Mouse (Mus musculus): ENCODE measurements around the gene Ephb1. TPM values are rescaled to one million over a fixed set of nuclear protein-coding genes. Genes with fewer than 3 reads are reported as not detected.

The Ephb1 gene
- total RNA-seq, 2 experiments from 2014 or later = 10.8 to 12.7 TPM

- DNase-seq = no peak
- intact Hi-C loops (cut with DNase I) = no loop called here
These were observed 477.1 kb downstream of the Ephb1 start for GRCm38 (mm10) chr9:101877109-101877987.

GRCm38 (mm10) chr9:101875306-101875705 lies 479.2 kb downstream of the Ephb1 start:
- DNase-seq = no peak

More at GRCm38 (mm10) chr9:101875306-101875705, 479.2 kb downstream of the Ephb1 start:
- intact Hi-C loops (cut with DNase I) = no loop called here

Small RNAs within 50 kb of the gene (microRNA-seq; reads per million reads assigned to microRNA genes)
- 0 reads per million in 2 experiments for gene Mir7243

Other genes starting within 250 kb of the Ephb1 start
- gene Ky, start 151.1 kb upstream of the Ephb1 start, total RNA-seq (2021) = 10 to 100 TPM; 29.2 to 32.2 TPM

All from heart, postnatal 14 days (tissue).